Mouse (Mus musculus) A20 (cell line): Measurements from ENCODE around the gene Ndrg2.
A peak's percentile ranks its signal among the peaks of the same experiment; 100 is the strongest.
"Not testable (repeated sequence)": the region's sequence is repeated elsewhere in the genome, so short reads cannot be mapped to it uniquely, and the experiment has no call there.

Source experiments
- DNase-seq: peaks from one replicate; pipeline ENCODE4 v3.0.0-alpha.2; 2011; ENCODE audit warnings: low read depth, low spot score

Gene Ndrg2

GRCm38 (mm10) chr14:51913960-51914762 lies at the start of gene Ndrg2:
Gene Ndrg2, minus strand, starts transcription at chr14:51914158.
- no peak for DNase-seq

- no peak for DNase-seq
Measured at GRCm38 (mm10) chr14:51960316-51960715, 46.4 kb upstream of the Ndrg2 start.

- no peak for DNase-seq
Measured at GRCm38 (mm10) chr14:51943336-51943735, 29.4 kb upstream of the Ndrg2 start.

GRCm38 (mm10) chr14:51942236-51942635 lies 28.3 kb upstream of the Ndrg2 start:
- DNase-seq, result peak; percentile 23

- DNase-seq, result no peak
Measured at GRCm38 (mm10) chr14:51941577-51941976, 27.6 kb upstream of the Ndrg2 start.

- no peak for DNase-seq
Measured at GRCm38 (mm10) chr14:51940944-51941560, 27.1 kb upstream of the Ndrg2 start.

GRCm38 (mm10) chr14:51939005-51939404 lies 25.0 kb upstream of the Ndrg2 start:
- DNase-seq, result no peak

GRCm38 (mm10) chr14:51932092-51933020 lies 18.4 kb upstream of the Ndrg2 start:
- no peak for DNase-seq

- peak; percentile 30 for DNase-seq
Measured at GRCm38 (mm10) chr14:51930824-51931223, 16.9 kb upstream of the Ndrg2 start.

- DNase-seq, result no peak
Measured at GRCm38 (mm10) chr14:51929968-51930367, 16.0 kb upstream of the Ndrg2 start.

GRCm38 (mm10) chr14:51929309-51929943 lies 15.5 kb upstream of the Ndrg2 start:
- no peak for DNase-seq

- not testable (repeated sequence) for DNase-seq
Measured at GRCm38 (mm10) chr14:51926930-51927329, 13.0 kb upstream of the Ndrg2 start.

- no peak for DNase-seq
Measured at GRCm38 (mm10) chr14:51923492-51923891, 9.5 kb upstream of the Ndrg2 start.

GRCm38 (mm10) chr14:51922910-51923309 lies 9.0 kb upstream of the Ndrg2 start:
- no peak for DNase-seq

GRCm38 (mm10) chr14:51922571-51922865 lies 8.6 kb upstream of the Ndrg2 start, which contains the start of gene Rnase13:
Gene Rnase13, minus strand, starts transcription at chr14:51922773.
- no peak for DNase-seq

GRCm38 (mm10) chr14:51921759-51922570 lies 8.0 kb upstream of the Ndrg2 start:
- no peak for DNase-seq

GRCm38 (mm10) chr14:51918966-51919365 lies 5.0 kb upstream of the Ndrg2 start:
- DNase-seq, result no peak

- DNase-seq, result no peak
Measured at GRCm38 (mm10) chr14:51918125-51918524, 4.2 kb upstream of the Ndrg2 start, which contains the start of gene Tppp2. Gene Tppp2, plus strand, starts transcription at chr14:51918425.

- DNase-seq, result no peak
Measured at GRCm38 (mm10) chr14:51916539-51916938, 2.6 kb upstream of the Ndrg2 start.

- DNase-seq, result no peak
Measured at GRCm38 (mm10) chr14:51915030-51915429, 1.1 kb upstream of the Ndrg2 start.
